Mouse (Mus musculus) embryonic fibroblast, embryonic 13.5 days (primary cell): ENCODE data around the gene Gjc3.
"Not testable (repeated sequence)": the region's sequence is repeated elsewhere in the genome, so short reads cannot be mapped to it uniquely, and the experiment has no call there.

Experiments used
- CTCF ChIP-seq: IDR thresholded peaks from 2 replicates; pipeline ENCODE4 v1.5.1; 2011; ENCODE audit warnings: mild to moderate bottlenecking, control low read depth, low read length, moderate library complexity, borderline replicate concordance; ENCODE audit not compliant: insufficient read depth
- POLR2A ChIP-seq: IDR thresholded peaks from 2 replicates; pipeline ENCODE4 v1.6.1; 2011; ENCODE audit warnings: low read depth, mild to moderate bottlenecking, control low read depth, low read length, moderate library complexity

DNA sequence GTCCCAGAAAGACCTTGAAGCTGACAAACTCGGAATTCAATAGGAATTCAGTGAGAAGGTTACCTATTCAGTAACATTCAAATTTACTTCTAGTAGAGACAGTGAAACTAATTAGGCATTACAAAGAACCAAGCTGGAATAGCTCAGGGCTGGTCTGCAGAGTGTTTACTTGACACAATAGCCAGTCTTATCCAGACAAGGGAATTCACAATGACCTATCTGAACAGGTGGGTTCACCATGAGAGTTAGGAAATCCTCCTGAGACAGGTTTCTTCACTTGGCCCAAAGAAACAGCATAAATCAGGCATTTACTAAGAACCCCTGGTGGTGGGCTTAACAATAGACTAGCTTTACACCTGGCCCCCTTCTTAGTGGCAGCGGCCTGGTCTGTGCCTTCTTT, 29.0 kb downstream of the Gjc3 start:
- TF ChIP-seq POLR2A, CTCF: not testable (repeated sequence)
